Mouse (Mus musculus) neural tube, embryonic 13.5 days (tissue): ENCODE results near the gene Tppp. TPM values are rescaled to one million over a fixed set of nuclear protein-coding genes. Genes with fewer than 3 reads are reported as not detected.
"Not testable (repeated sequence)": the region's sequence is repeated elsewhere in the genome, so short reads cannot be mapped to it uniquely, and the experiment has no call there.

ENCODE experiments used
- ATAC-seq: fragments of 200-750 bp; cut with Nextera tagmentation; 2 replicates; pipeline ENCODE4 v1.8.0; 2017; ENCODE audit warnings: low read depth, mild to moderate bottlenecking, moderate TSS enrichment, moderate library complexity
- H3K27ac ChIP-seq: fragments of 300-500 bp; sonication (generic); replicated peaks from 2 replicates; pipeline ENCODE4 v1.5.1; 2015; ENCODE audit warnings: moderate library complexity, mild to moderate bottlenecking, inconsistent platforms
- H3K27me3 ChIP-seq: fragments of 300-500 bp; sonication (generic); 2 replicates; pipeline ENCODE4 v1.6.1; 2015; ENCODE audit warnings: mild to moderate bottlenecking, inconsistent platforms
- H3K36me3 ChIP-seq: fragments of 300-500 bp; sonication (generic); 2 replicates; pipeline ENCODE4 v1.6.1; 2015; ENCODE audit warnings: mild to moderate bottlenecking, inconsistent platforms
- H3K4me1 ChIP-seq: fragments of 300-500 bp; sonication (generic); replicated peaks from 2 replicates; pipeline ENCODE4 v1.6.1; 2015; ENCODE audit warnings: inconsistent platforms
- H3K4me2 ChIP-seq: fragments of 300-500 bp; sonication (generic); 2 replicates; pipeline ENCODE4 v1.6.1; 2015; ENCODE audit warnings: inconsistent platforms, mild to moderate bottlenecking, moderate library complexity
- H3K4me3 ChIP-seq: fragments of 300-500 bp; sonication (generic); 2 replicates; pipeline ENCODE4 v1.5.1; 2015; ENCODE audit warnings: mild to moderate bottlenecking, inconsistent platforms
- H3K9ac ChIP-seq: fragments of 300-500 bp; sonication (generic); 2 replicates; pipeline ENCODE4 v1.6.1; 2015; ENCODE audit warnings: moderate library complexity, mild to moderate bottlenecking, inconsistent platforms
- H3K9me3 ChIP-seq: fragments of 300-500 bp; sonication (generic); 2 replicates; pipeline ENCODE4 v1.6.1; 2016; ENCODE audit warnings: inconsistent platforms
- WGBS: fragments of 180-500 bp; shearing (Covaris S2); methylation state at CpG from one replicate; pipeline ENCODE4 v1.1.7; 2015; 5-methylcytosine and 5-hydroxymethylcytosine counted together
- polyA plus RNA-seq: library from polyadenylated mRNA; unstranded; fragments of >200 nt; fragmentation: Nextera tagmentation; extraction: Ambion mirVana; gene quantifications from 2 replicates; pipeline ENCODE4 v1.2.1, GENCODE M21; 2015

The Tppp gene
- polyA plus RNA-seq, 1 experiment from 2014 or later, result 6.5 TPM

- H3K4me1 ChIP-seq, result no peaks in the 10 kb centered on the region
- no peaks in the 10 kb centered on the region for H3K36me3 ChIP-seq
- H3K4me2 ChIP-seq, result no peak overlapping the region
- no peak for ATAC-seq
- 80% methylated on average over 6 of the region's 6 CpGs for WGBS
- H3K4me3 ChIP-seq, result no peak overlapping the region
- H3K27ac ChIP-seq, result no peak overlapping the region
- H3K9me3 ChIP-seq, result no peaks in the 10 kb centered on the region
- H3K27me3 ChIP-seq, result peaks cover 6% of the 10 kb centered on the region
- no peak overlapping the region for H3K9ac ChIP-seq
Observed at GRCm38 (mm10) chr13:74000961-74001360, 8.2 kb upstream of the Tppp start.

- no peaks in the 10 kb centered on the region for H3K9me3 ChIP-seq
- no peak overlapping the region for H3K4me3 ChIP-seq
- H3K4me2 ChIP-seq, result no peak overlapping the region
- H3K9ac ChIP-seq, result no peak overlapping the region
- H3K36me3 ChIP-seq, result no peaks in the 10 kb centered on the region
- H3K27me3 ChIP-seq, result peaks cover 11% of the 10 kb centered on the region
- no peaks in the 10 kb centered on the region for H3K4me1 ChIP-seq
- 80% methylated on average over 4 of the region's 4 CpGs for WGBS
- no peak overlapping the region for H3K27ac ChIP-seq
- ATAC-seq, result no peak
Observed at GRCm38 (mm10) chr13:74001492-74001891, 7.7 kb upstream of the Tppp start.

- H3K9ac ChIP-seq, H3K4me2 ChIP-seq, H3K36me3 ChIP-seq, H3K27ac ChIP-seq, ATAC-seq, H3K4me3 ChIP-seq, H3K9me3 ChIP-seq: not testable (repeated sequence)
- Histone ChIP-seq H3K4me1 (peaks cover 17% of the 10 kb centered on the region), H3K27me3 (peaks cover 35% of the 10 kb centered on the region)
- 88% methylated on average over 4 of the region's 4 CpGs for WGBS
Observed at GRCm38 (mm10) chr13:74006881-74007280, 2.3 kb upstream of the Tppp start.

GRCm38 (mm10) chr13:74008216-74008615 is 991 bp upstream of the Tppp start:
- H3K9me3 ChIP-seq, H3K9ac ChIP-seq, H3K27ac ChIP-seq, H3K36me3 ChIP-seq, H3K4me3 ChIP-seq, ATAC-seq: not testable (repeated sequence)
- WGBS, result 77% methylated on average over 2 of the region's 2 CpGs
- peak overlapping the region; percentile 89; the same call in 1 of the 2 replicates for H3K4me2 ChIP-seq
- peaks cover 35% of the 10 kb centered on the region for H3K27me3 ChIP-seq
- peaks cover 17% of the 10 kb centered on the region for H3K4me1 ChIP-seq

- Histone ChIP-seq H3K27me3 (peaks cover 35% of the 10 kb centered on the region), H3K27ac (peak overlapping the region; percentile 79), H3K4me3 (peak overlapping the region; percentile 59), H3K36me3 (no peaks in the 10 kb centered on the region), H3K9me3 (no peaks in the 10 kb centered on the region), H3K4me2 (peak overlapping the region; percentile 89), H3K9ac (peak overlapping the region; percentile 76), H3K4me1 (peaks cover 17% of the 10 kb centered on the region)
- WGBS, result under 1% methylated on average over 54 of the region's 55 CpGs
- peak; percentile 74 for ATAC-seq
Observed at GRCm38 (mm10) chr13:74009791-74010614, 796 bp downstream of the Tppp start.

GRCm38 (mm10) chr13:74010678-74011077 is 1.5 kb downstream of the Tppp start:
- Histone ChIP-seq H3K27me3 (peaks cover 34% of the 10 kb centered on the region), H3K9me3 (no peaks in the 10 kb centered on the region), H3K9ac (peak overlapping the region; percentile 76), H3K27ac (peak overlapping the region; percentile 79), H3K4me2 (peak overlapping the region; percentile 89), H3K36me3 (no peaks in the 10 kb centered on the region), H3K4me3 (peak overlapping the region; percentile 59), H3K4me1 (peaks cover 22% of the 10 kb centered on the region)
- ATAC-seq, result peak; percentile 26; the same call in 1 of the 2 replicates
- WGBS, result 16% methylated on average over 3 of the region's 3 CpGs

GRCm38 (mm10) chr13:74015908-74016307 is 6.7 kb downstream of the Tppp start:
- Histone ChIP-seq H3K4me2 (no peak overlapping the region), H3K4me1 (peaks cover 14% of the 10 kb centered on the region), H3K27me3 (0 out of 2 replicates have a peak, but pooled peaks cover 4% of the 10 kb centered on the region), H3K27ac (no peak overlapping the region), H3K9ac (no peak overlapping the region), H3K36me3 (no peaks in the 10 kb centered on the region), H3K4me3 (no peak overlapping the region), H3K9me3 (no peaks in the 10 kb centered on the region)
- 71% methylated on average over 4 of the region's 4 CpGs for WGBS
- ATAC-seq, result no peak

GRCm38 (mm10) chr13:74017426-74017825 is 8.2 kb downstream of the Tppp start:
- 82% methylated on average over 4 of the region's 4 CpGs for WGBS
- Histone ChIP-seq H3K36me3 (peaks cover 2% of the 10 kb centered on the region; the same call in 1 of the 2 replicates), H3K4me1 (peaks cover 9% of the 10 kb centered on the region), H3K4me3 (no peak overlapping the region), H3K4me2 (no peak overlapping the region), H3K27me3 (no peaks in the 10 kb centered on the region), H3K9ac (no peak overlapping the region), H3K27ac (no peak overlapping the region), H3K9me3 (no peaks in the 10 kb centered on the region)
- no peak for ATAC-seq

- H3K4me2 ChIP-seq, H3K4me3 ChIP-seq, H3K36me3 ChIP-seq, ATAC-seq, H3K4me1 ChIP-seq, H3K27ac ChIP-seq, H3K27me3 ChIP-seq, H3K9ac ChIP-seq, H3K9me3 ChIP-seq: not testable (repeated sequence)
- WGBS, result 84% methylated on average over 8 of the region's 8 CpGs
Observed at GRCm38 (mm10) chr13:74019006-74019405, 9.8 kb downstream of the Tppp start.

GRCm38 (mm10) chr13:74025151-74026081 is 16.2 kb downstream of the Tppp start:
- Histone ChIP-seq H3K9me3 (no peaks in the 10 kb centered on the region), H3K4me1 (peaks cover 11% of the 10 kb centered on the region), H3K9ac (no peak overlapping the region), H3K4me3 (no peak overlapping the region), H3K36me3 (peaks cover 5% of the 10 kb centered on the region; the same call in 1 of the 2 replicates), H3K27me3 (no peaks in the 10 kb centered on the region), H3K27ac (0 out of 2 replicates have a peak overlapping the region, but pooled peaks have one; percentile 29), H3K4me2 (no peak overlapping the region)
- 68% methylated on average over 4 of the region's 4 CpGs for WGBS
- peak; percentile 33; the same call in 1 of the 2 replicates for ATAC-seq

GRCm38 (mm10) chr13:74026215-74026614 is 17.0 kb downstream of the Tppp start:
- Histone ChIP-seq H3K4me2 (no peak overlapping the region), H3K4me3 (no peak overlapping the region), H3K36me3 (peaks cover 8% of the 10 kb centered on the region), H3K27me3 (no peaks in the 10 kb centered on the region), H3K9me3 (no peaks in the 10 kb centered on the region), H3K27ac (no peak overlapping the region), H3K4me1 (peaks cover 11% of the 10 kb centered on the region), H3K9ac (no peak overlapping the region)
- WGBS, result 25% methylated on average over 2 of the region's 2 CpGs
- ATAC-seq, result peak; percentile 68; the same call in 1 of the 2 replicates

GRCm38 (mm10) chr13:74028116-74028515 is 18.9 kb downstream of the Tppp start:
- Histone ChIP-seq H3K4me1 (peaks cover 11% of the 10 kb centered on the region), H3K4me2 (no peak overlapping the region), H3K36me3 (peaks cover 21% of the 10 kb centered on the region), H3K4me3 (no peak overlapping the region), H3K9ac (no peak overlapping the region), H3K27ac (no peak overlapping the region), H3K9me3 (no peaks in the 10 kb centered on the region), H3K27me3 (no peaks in the 10 kb centered on the region)
- 72% methylated on average over 2 of the region's 2 CpGs for WGBS
- ATAC-seq, result no peak
